Mouse (Mus musculus): ENCODE results near the gene Ccl7.

The Ccl7 gene

GRCm38 (mm10) chr11:82035356-82035755 is 10.2 kb upstream of the Ccl7 start, which contains the start of gene Ccl2:
TSS of gene Ccl2 (plus strand) at chr11:82035571.
- in situ Hi-C loops (cut with MboI, MseI) = no loop called here

DNA sequence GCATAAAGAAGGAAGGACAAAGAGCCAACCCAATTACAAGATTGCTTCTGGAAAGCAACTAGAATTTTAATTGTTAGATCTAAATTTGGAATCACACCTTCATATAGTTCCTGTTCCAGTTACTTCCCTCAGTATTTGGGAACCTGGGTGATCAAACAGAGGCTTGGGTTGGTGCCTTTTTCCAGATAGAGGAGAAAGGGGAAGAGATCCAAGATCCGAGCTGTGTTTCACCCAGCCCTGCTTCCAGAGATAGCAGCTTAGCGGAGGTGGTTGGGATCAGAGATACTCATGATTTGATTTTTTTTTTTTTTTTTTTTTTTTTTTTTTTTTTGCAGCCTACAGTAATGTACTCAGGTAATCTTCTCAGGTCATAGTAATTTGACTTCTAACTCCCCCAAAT is 9.7 kb upstream of the Ccl7 start:
- in situ Hi-C loops (cut with MboI, MseI) = no loop called here

- in situ Hi-C loops (cut with MboI, MseI) = no loop called here
These were observed 7.0 kb upstream of the Ccl7 start, which contains the start of gene Gm17268 for GRCm38 (mm10) chr11:82038535-82038934. TSS of gene Gm17268 (minus strand) at chr11:82038562.

GRCm38 (mm10) chr11:82039132-82039660 is 6.3 kb upstream of the Ccl7 start:
- in situ Hi-C loops (cut with MboI, MseI) = no loop called here

- in situ Hi-C loops (cut with MboI, MseI) = no loop called here
These were observed 3.8 kb upstream of the Ccl7 start for GRCm38 (mm10) chr11:82041671-82042080.

DNA sequence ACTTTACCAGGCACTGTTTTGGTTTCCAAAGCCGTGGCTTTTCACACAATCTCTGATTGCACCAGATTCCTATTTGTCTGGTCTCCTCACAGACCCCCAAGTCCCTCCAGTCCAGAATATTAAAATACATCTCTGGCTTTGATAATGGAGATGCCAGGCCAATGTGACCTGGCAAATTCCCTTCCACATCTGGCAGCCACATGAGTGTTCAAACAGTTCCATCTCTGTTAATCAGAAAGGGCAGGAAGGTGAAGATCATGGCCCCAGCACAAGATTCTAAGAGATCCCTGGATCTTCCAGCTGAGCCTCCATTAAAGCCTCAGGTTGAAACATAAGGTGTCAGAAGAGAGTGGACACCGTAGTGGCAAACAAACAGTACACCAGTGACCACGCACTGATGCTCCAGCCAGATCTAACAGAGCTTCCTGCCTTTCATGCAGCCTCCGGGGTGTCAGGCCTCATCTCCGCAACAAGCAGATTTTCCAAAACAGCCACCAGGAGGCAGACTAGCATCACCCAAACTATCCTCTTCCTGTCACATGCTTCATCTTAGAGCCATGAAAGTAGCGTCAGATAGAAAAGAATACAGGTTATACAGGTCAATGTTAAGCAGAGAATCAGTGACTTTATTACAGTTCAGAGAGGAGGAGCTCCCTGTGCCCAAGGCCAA is 2.4 kb downstream of the Ccl7 start:
- in situ Hi-C loops (cut with MboI, MseI) = no loop called here

DNA sequence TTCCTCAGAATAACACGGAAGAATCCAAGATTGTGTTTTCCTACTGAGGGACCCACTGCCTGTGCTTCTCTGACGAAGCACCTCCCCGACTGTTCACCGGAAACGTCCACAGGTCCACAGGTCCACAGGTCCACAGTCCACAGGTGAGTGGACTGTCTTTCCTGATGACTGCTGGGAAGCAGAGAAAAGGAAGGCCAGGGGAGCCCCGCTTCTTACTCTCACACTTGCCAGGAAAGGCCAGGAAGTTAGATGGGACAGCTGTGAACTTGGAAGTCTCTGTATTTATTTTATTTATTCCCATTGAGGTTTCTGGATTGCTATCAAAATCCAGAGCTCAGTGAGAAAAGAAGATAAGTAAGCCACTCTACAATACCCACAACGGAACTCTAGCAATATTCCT is 8.3 kb downstream of the Ccl7 start:
- in situ Hi-C loops (cut with MboI, MseI) = loop anchor here (5.0 kb wide), 1 partner anchor 123 kb away; no protein-coding TSS in a partner anchor

GRCm38 (mm10) chr11:82057646-82058045 is 12.1 kb downstream of the Ccl7 start, which contains the start of gene Ccl11:
TSS of gene Ccl11 (plus strand) at chr11:82057823.
- in situ Hi-C loops (cut with MboI, MseI) = no loop called here

GRCm38 (mm10) chr11:82062226-82062625 is 16.7 kb downstream of the Ccl7 start:
- in situ Hi-C loops (cut with MboI, MseI) = no loop called here

GRCm38 (mm10) chr11:82063454-82063853 is 17.9 kb downstream of the Ccl7 start:
- in situ Hi-C loops (cut with MboI, MseI) = no loop called here

- in situ Hi-C loops (cut with MboI, MseI) = no loop called here
These were observed 21.6 kb downstream of the Ccl7 start for GRCm38 (mm10) chr11:82066953-82067571.

- in situ Hi-C loops (cut with MboI, MseI) = no loop called here
These were observed 25.6 kb downstream of the Ccl7 start for GRCm38 (mm10) chr11:82071076-82071475.

DNA sequence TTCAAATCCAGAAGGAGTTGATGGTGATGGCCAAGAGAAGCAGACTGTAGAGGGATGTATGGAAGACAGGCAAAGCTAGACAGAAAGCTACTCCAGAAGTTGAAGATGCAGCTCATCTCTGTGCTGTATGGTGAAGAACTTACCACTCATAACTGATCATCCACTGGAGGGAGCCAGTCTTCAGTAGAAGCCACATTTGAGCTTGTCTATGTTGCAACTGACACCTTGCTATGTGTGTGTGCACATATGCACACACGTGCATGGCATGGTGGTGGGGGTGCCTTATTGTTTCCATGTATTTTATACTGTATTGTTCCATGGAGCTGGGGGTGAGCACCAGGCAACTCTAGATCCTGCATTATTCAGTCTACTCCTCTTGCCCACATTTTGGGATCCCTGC is 26.9 kb downstream of the Ccl7 start:
- in situ Hi-C loops (cut with MboI, MseI) = no loop called here

DNA sequence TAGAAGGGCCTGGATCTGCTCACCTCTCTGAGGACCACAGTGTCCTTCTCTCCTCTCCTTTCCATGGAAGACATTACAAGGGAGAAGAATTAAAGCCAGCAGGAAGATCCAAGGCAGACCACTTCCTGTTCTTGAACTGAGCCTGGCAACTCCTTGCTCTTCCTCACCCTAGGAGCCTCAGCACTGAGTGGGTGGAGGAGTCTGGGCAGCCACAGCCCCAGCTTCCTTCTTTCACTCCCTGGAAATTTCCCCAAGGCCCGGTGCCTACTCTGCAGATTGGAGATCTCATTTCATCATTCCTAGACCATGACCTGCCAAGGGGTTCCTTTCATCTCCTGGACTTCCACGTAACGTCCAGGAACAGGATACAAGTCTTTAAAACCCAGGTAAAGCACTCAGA is 27.5 kb downstream of the Ccl7 start:
- in situ Hi-C loops (cut with MboI, MseI) = no loop called here

DNA sequence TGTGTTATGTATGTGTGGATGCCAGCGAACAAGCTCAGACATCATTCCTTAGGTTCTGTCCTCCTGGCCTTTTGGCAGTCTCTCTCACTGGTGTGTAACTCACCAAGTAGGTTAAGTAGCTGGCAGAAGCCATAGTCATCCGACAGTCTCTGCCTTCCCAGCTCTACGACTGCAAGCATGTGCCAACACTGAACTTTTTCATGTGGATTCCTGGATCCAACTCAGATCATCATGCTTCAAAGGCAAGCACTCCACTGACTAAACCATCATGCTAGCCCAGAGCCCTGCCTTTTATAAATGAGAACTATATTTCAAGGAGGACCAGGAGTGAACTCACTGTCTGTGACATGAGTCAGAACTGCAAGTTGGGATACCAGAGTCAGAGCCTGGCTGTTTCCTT is 28.2 kb downstream of the Ccl7 start:
- in situ Hi-C loops (cut with MboI, MseI) = no loop called here

DNA sequence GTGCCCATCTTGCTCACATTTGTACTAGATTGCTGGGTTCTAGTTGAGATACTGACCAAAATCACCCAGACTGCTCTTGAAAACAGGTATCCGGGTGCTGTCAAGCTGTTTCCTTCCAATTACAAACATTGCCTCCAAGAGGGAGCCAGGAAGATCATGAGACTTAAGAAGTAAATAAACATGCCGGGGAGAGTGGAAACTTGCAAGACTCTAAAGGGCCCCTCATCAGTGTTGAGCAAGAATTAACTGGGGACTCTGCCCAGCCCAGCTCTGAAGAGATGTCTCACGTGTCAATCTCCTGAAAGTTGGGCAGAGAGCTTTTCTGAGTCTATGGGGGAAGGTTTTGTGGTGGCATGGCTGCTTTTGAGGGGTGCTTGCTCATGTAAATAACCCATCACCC is 31.5 kb downstream of the Ccl7 start:
- in situ Hi-C loops (cut with MboI, MseI) = no loop called here

DNA sequence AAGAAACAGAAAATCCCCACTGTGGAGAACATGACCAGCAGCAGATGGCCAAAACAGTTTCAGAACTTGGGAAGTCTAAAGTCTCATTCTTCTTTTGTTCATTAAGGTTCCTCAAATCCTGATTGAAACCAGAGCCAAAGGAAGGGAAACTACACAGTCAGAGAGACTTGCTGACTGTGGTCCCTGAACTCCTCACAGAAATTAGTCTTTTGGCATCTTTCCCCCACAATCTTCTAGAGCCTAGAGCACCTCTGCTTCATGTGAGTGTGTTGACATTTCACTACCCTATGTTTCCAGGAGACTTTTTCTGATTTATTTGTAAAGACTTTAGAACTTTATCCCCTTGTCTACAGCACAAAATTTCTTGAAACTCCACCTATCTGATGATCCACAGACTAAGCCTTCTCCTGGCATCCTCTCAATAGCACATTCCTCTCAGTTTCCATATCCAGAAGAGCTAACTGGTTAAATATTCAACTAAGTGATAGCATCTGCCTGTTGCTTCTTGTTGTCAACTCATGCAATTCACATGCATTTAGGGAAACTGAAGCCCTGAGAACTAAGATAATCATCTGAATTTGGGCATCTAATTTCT is 32.7 kb downstream of the Ccl7 start:
- in situ Hi-C loops (cut with MboI, MseI) = no loop called here

GRCm38 (mm10) chr11:82080865-82081264 is 35.4 kb downstream of the Ccl7 start:
- in situ Hi-C loops (cut with MboI, MseI) = no loop called here

- in situ Hi-C loops (cut with MboI, MseI) = no loop called here
These were observed 38.8 kb downstream of the Ccl7 start for GRCm38 (mm10) chr11:82084360-82084759.

All from T-helper 2 cell (primary cell).